Mouse (Mus musculus): Measurements from ENCODE around the gene Gm20388.

GRCm38 (mm10) chr8:122286899-122287298 is 2376.3 kb downstream of the Gm20388 start:
- TF ChIP-seq CTCF (IDR thresholded peaks at IDR 0.05; ENCODE audit: low read depth) (no peak), EP300 (IDR thresholded peaks at IDR 0.05; ENCODE audit: low read depth) (no peak)
